Mouse (Mus musculus) skeletal muscle tissue, adult 2 months (tissue): ENCODE measurements at regions not wholly inside any gene's neighbourhood (a gene's known extent, or its start where the extent isn't known, plus 50 kb on each side); places are given as distances from the start of the nearest gene placed in this dataset.

Source experiments
- DNase-seq: peaks from one replicate; pipeline ENCODE4 v3.0.0-alpha.2; 2012; ENCODE audit warnings: low read depth, low spot score

- DNase-seq, result no peak
These were observed 113.4 kb downstream of the Ets2 start for GRCm38 (mm10) chr16:95815206-95815731.

GRCm38 (mm10) chr16:95814513-95815118, 112.7 kb downstream of the Ets2 start:
- DNase-seq, result no peak

- no peak for DNase-seq
These were observed 109.2 kb downstream of the Ets2 start for GRCm38 (mm10) chr16:95811092-95811491.

- DNase-seq, result no peak
These were observed 107.4 kb downstream of the Ets2 start for GRCm38 (mm10) chr16:95809127-95809876.

- no peak for DNase-seq
These were observed 104.6 kb downstream of the Ets2 start for GRCm38 (mm10) chr16:95806510-95806909.

- no peak for DNase-seq
These were observed 102.3 kb downstream of the Ets2 start for GRCm38 (mm10) chr16:95804199-95804598.

- no peak for DNase-seq
These were observed 100.8 kb downstream of the Ets2 start for GRCm38 (mm10) chr16:95802641-95803040.

GRCm38 (mm10) chr16:95802207-95802606, 100.3 kb downstream of the Ets2 start:
- DNase-seq, result no peak

GRCm38 (mm10) chr16:95800911-95801442, 99.1 kb downstream of the Ets2 start:
- DNase-seq, result no peak

- DNase-seq, result no peak
These were observed 96.7 kb downstream of the Ets2 start for GRCm38 (mm10) chr16:95798582-95798981.

GRCm38 (mm10) chr16:95798099-95798498, 96.2 kb downstream of the Ets2 start:
- no peak for DNase-seq

- no peak for DNase-seq
These were observed 95.3 kb downstream of the Ets2 start for GRCm38 (mm10) chr16:95797141-95797540.

GRCm38 (mm10) chr16:95794876-95795275, 93.0 kb downstream of the Ets2 start:
- DNase-seq, result no peak

GRCm38 (mm10) chr16:95794281-95794727, 92.4 kb downstream of the Ets2 start:
- DNase-seq, result no peak

GRCm38 (mm10) chr16:95790691-95791090, 88.8 kb downstream of the Ets2 start:
- no peak for DNase-seq

GRCm38 (mm10) chr16:95789548-95789947, 87.7 kb downstream of the Ets2 start:
- DNase-seq, result no peak

GRCm38 (mm10) chr16:95781681-95782080, 79.8 kb downstream of the Ets2 start:
- DNase-seq, result no peak

- no peak for DNase-seq
These were observed 78.6 kb downstream of the Ets2 start for GRCm38 (mm10) chr16:95780431-95780830.

- no peak for DNase-seq
These were observed 77.2 kb downstream of the Ets2 start for GRCm38 (mm10) chr16:95778845-95779722.

GRCm38 (mm10) chr16:95778173-95778572, 76.3 kb downstream of the Ets2 start:
- DNase-seq, result no peak

- DNase-seq, result no peak
These were observed 74.9 kb downstream of the Ets2 start for GRCm38 (mm10) chr16:95776610-95777363.
